ENCODE assay signal across 13 mouse cellular contexts in the genomic region with DNA sequence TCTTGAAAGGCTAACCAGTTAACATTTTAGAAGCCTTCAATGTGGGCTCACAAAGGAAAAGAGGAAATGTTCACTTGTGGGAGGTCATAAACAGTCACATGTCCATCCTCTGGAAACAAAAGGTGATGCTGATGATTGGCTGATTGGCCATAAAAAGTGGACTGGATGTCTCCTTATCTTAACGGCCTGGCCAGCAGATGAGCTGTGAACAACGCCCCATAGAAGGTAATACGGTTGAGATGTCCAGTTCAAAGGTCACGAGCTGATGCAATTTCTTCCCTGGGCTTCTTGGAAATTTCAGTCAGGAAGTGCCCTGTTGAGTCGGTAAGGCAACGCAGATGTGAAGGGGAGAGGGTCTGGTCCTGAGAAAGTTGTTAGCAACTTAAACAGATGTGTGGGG. TPM values are rescaled to one million over a fixed set of nuclear protein-coding genes. Genes with fewer than 3 reads are reported as not detected.
A peak's percentile ranks its signal among the peaks of the same experiment; 100 is the strongest.
DNase-seq lines count a peak whose midpoint lies in the region; ATAC-seq and TF ChIP-seq lines count a peak whose summit lies in the region.
"Had no signal": no experiment of that assay in that cellular context is flagged by ENCODE, and none has a peak within 500 bp of the region (broad histone marks: within the 10 kb centered on the region; RNA-seq: fewer than 3 reads in every experiment).

No protein-coding gene starts in this region.

- 29% methylated on average over 6 of the region's 6 CpGs for WGBS in liver, embryonic 13.5 days (ENCODE audit: insufficient replicate concordance)
- 31% methylated on average over 6 of the region's 6 CpGs for WGBS in cerebellum, adult 2 months

- peak overlapping the region; percentile 18 for H3K27ac ChIP-seq in MEL (ENCODE audit: control insufficient read depth, low read depth, low read length)
- 0 out of 2 replicates have a peak overlapping the region, but pooled peaks have one; percentile 10 for H3K27ac ChIP-seq in liver, embryonic 13.5 days
- no peak overlapping the region for H3K27ac ChIP-seq in cerebellum, adult 2 months (ENCODE audit: insufficient read depth, low read length)
- H3K27ac ChIP-seq: embryonic facial prominence, embryonic 12.5 days; heart, embryonic 15.5 days; kidney, postnatal 0 days; macrophage had no signal

- no peak overlapping the region for H3K4me2 ChIP-seq in liver, embryonic 13.5 days
- H3K4me2 ChIP-seq: embryonic facial prominence, embryonic 12.5 days; heart, embryonic 15.5 days had no signal

- H3K36me3 ChIP-seq in MEL (ENCODE audit: control insufficient read depth in 1 of 2, insufficient read depth in 2 of 2, low read length in 2 of 2): peaks cover 0 to 18% of the 10 kb centered on the region in 2 experiments; a peak in 2 of 4 replicates
- no peaks in the 10 kb centered on the region for H3K36me3 ChIP-seq in liver, embryonic 13.5 days
- H3K36me3 ChIP-seq: embryonic facial prominence, embryonic 12.5 days; heart, embryonic 15.5 days had no signal

- TF ChIP-seq EP300 in MEL (IDR thresholded peaks at IDR 0.05; ENCODE audit: low read depth in 1 of 2, low read length in 2 of 2): peak in 1 of 2 experiments; percentile 29; a peak in 3 of 4 replicates

- H3K27me3 ChIP-seq in MEL (ENCODE audit: control insufficient read depth in 1 of 2, insufficient read depth in 2 of 2, low read length in 2 of 2): no peaks in the 10 kb centered on the region
- no peaks in the 10 kb centered on the region for H3K27me3 ChIP-seq in liver, embryonic 13.5 days
- H3K27me3 ChIP-seq in cerebellum, adult 2 months (ENCODE audit: control insufficient read depth, insufficient read depth, low read length): no peaks in the 10 kb centered on the region
- H3K27me3 ChIP-seq: embryonic facial prominence, embryonic 12.5 days; heart, embryonic 15.5 days had no signal

- peak overlapping the region; percentile 24 for H3K9ac ChIP-seq in MEL (ENCODE audit: control insufficient read depth, low read depth, low read length, poor library complexity, severe bottlenecking)
- no peak overlapping the region for H3K9ac ChIP-seq in liver, embryonic 13.5 days
- H3K9ac ChIP-seq: embryonic facial prominence, embryonic 12.5 days; heart, embryonic 15.5 days had no signal

- peak; percentile 56 for DNase-seq in kidney, adult 11 months
- no peak for DNase-seq in kidney, postnatal 4 days
- DNase-seq in MEL (ENCODE audit: low read depth, low spot score): peak; percentile 56
- no peak for DNase-seq in liver, embryonic 13.5 days
- DNase-seq in gastrocnemius, postnatal 4 days (ENCODE audit: low spot score in 2 of 2): no peak
- DNase-seq in cerebellum, adult 2 months: no peak
- no peak for DNase-seq in gastrocnemius, adult 8-10 months (ENCODE audit: low spot score in 2 of 2)
- DNase-seq: left cerebral cortex, postnatal 4 days had no signal

- no peak for TF ChIP-seq RAD21 in MEL (IDR thresholded peaks at IDR 0.05; ENCODE audit: low read depth, low read length)

- peak; percentile 71 for ATAC-seq in granulocyte monocyte progenitor cell, adult 5-6 weeks (replicated peaks; ENCODE audit: poor library complexity, severe bottlenecking)
- no peak for ATAC-seq in liver, embryonic 13.5 days (ENCODE audit: low read depth)

- peak overlapping the region; percentile 30 to 32; a peak in 3 of 4 replicates for H3K4me3 ChIP-seq in MEL (ENCODE audit: control insufficient read depth in 1 of 2, insufficient read depth in 1 of 2, low read depth in 2 of 2, low read length in 2 of 2)
- no peak overlapping the region for H3K4me3 ChIP-seq in liver, embryonic 13.5 days (replicated peaks)
- no peak overlapping the region for H3K4me3 ChIP-seq in cerebellum, adult 2 months (replicated peaks; ENCODE audit: insufficient read depth, low read depth, low read length)
- H3K4me3 ChIP-seq: embryonic facial prominence, embryonic 12.5 days; heart, embryonic 15.5 days had no signal

- H3K79me2 ChIP-seq in MEL (ENCODE audit: control insufficient read depth, insufficient read depth, low read length, poor library complexity): no peaks in the 10 kb centered on the region

- peaks cover 6 to 19% of the 10 kb centered on the region in 2 experiments for H3K4me1 ChIP-seq in MEL (ENCODE audit: control insufficient read depth in 1 of 2, insufficient read depth in 2 of 2, low read length in 2 of 2)
- H3K4me1 ChIP-seq in liver, embryonic 13.5 days (replicated peaks): peaks cover 53% of the 10 kb centered on the region
- H3K4me1 ChIP-seq in cerebellum, adult 2 months (ENCODE audit: control insufficient read depth, insufficient read depth, low read length): no peaks in the 10 kb centered on the region

- TF ChIP-seq CTCF in MEL (IDR thresholded peaks at IDR 0.05 in 2 of 3, conservative IDR thresholded peaks at IDR 0.05 in 1 of 3; ENCODE audit: control insufficient read depth in 1 of 3, insufficient read depth in 1 of 3, low read depth in 2 of 3, low read length in 3 of 3, poor library complexity in 1 of 3, severe bottlenecking in 1 of 3): no peak
- no peak for TF ChIP-seq CTCF in cerebellum, adult 2 months (IDR thresholded peaks at IDR 0.05; ENCODE audit: borderline replicate concordance, insufficient read depth, low read depth, low read length)

- TF ChIP-seq POLR2A in MEL (IDR thresholded peaks at IDR 0.05; ENCODE audit: control insufficient read depth in 1 of 2, insufficient read depth in 1 of 2, low read depth in 1 of 2, low read length in 2 of 2, poor library complexity in 1 of 2): no peak
- TF ChIP-seq POLR2A in cerebellum, adult 2 months (IDR thresholded peaks at IDR 0.05; ENCODE audit: borderline replicate concordance, insufficient read depth, low read length): no peak

- no peaks in the 10 kb centered on the region for H3K9me3 ChIP-seq in MEL (replicated peaks; ENCODE audit: insufficient read depth, low read length)
- H3K9me3 ChIP-seq in liver, embryonic 13.5 days (replicated peaks): 0 out of 2 replicates have a peak, but pooled peaks cover 6% of the 10 kb centered on the region
- H3K9me3 ChIP-seq: embryonic facial prominence, embryonic 12.5 days; heart, embryonic 15.5 days had no signal

TF ChIP-seq in MEL, 35 proteins besides CTCF, POLR2A, EP300 and RAD21:
- peak; percentile 30; the same call in 1 of the 2 replicates for TF ChIP-seq GATA1 (IDR thresholded peaks at IDR 0.05; ENCODE audit: low read depth, low read length)
- no peak for TF ChIP-seq MEF2A (IDR thresholded peaks at IDR 0.05; ENCODE audit: extremely low read depth, insufficient replicate concordance, low read depth, low read length, poor library complexity, severe bottlenecking)
- no peak for TF ChIP-seq UBTF (IDR thresholded peaks at IDR 0.05; ENCODE audit: borderline replicate concordance, insufficient read depth, low read depth, low read length)
- TF ChIP-seq POLR2AphosphoS2 (IDR thresholded peaks at IDR 0.05; ENCODE audit: low read length): no peak
- TF ChIP-seq ELF1 (IDR thresholded peaks at IDR 0.05; ENCODE audit: low read depth, low read length): 0 out of 2 replicates have a peak, but pooled peaks have one; percentile 23
- TF ChIP-seq NELFE (IDR thresholded peaks at IDR 0.05; ENCODE audit: low read depth, low read length): no peak
- no peak for TF ChIP-seq TAL1 (IDR thresholded peaks at IDR 0.05; ENCODE audit: low read length)
- no peak for TF ChIP-seq BHLHE40 (IDR thresholded peaks at IDR 0.05; ENCODE audit: borderline replicate concordance, low read depth, low read length)
- TF ChIP-seq TCF12 (IDR thresholded peaks at IDR 0.05; ENCODE audit: low read depth, low read length): no peak
- 0 out of 2 replicates have a peak, but pooled peaks have one; percentile 24 for TF ChIP-seq MYB (IDR thresholded peaks at IDR 0.05; ENCODE audit: low read depth, low read length)
- no peak for TF ChIP-seq RCOR1 (IDR thresholded peaks at IDR 0.05; ENCODE audit: low read depth, low read length)
- no peak for TF ChIP-seq MAFK (IDR thresholded peaks at IDR 0.05; ENCODE audit: borderline replicate concordance, low read depth, low read length)
- TF ChIP-seq MAX (IDR thresholded peaks at IDR 0.05; ENCODE audit: low read length): 0 out of 2 replicates have a peak, but pooled peaks have one; percentile 36
- no peak for TF ChIP-seq KAT2A (conservative IDR thresholded peaks at IDR 0.05; ENCODE audit: low read depth, low read length)
- no peak for TF ChIP-seq ZMIZ1 (IDR thresholded peaks at IDR 0.05; ENCODE audit: low read depth, low read length)
- no peak for TF ChIP-seq MAZ (IDR thresholded peaks at IDR 0.05; ENCODE audit: low read depth, low read length)
- no peak for TF ChIP-seq JUND (IDR thresholded peaks at IDR 0.05; ENCODE audit: low read depth, low read length)
- no peak for TF ChIP-seq ZKSCAN1 (IDR thresholded peaks at IDR 0.05; ENCODE audit: low read depth, low read length)
- no peak for TF ChIP-seq GABPA (IDR thresholded peaks at IDR 0.05; ENCODE audit: low read depth, low read length)
- TF ChIP-seq USF1 (IDR thresholded peaks at IDR 0.05; ENCODE audit: low read depth, low read length): peak; percentile 84
- peak in 1 of 2 experiments; percentile 50; a peak in 1 of 4 replicates for TF ChIP-seq USF2 (IDR thresholded peaks at IDR 0.05; ENCODE audit: borderline replicate concordance in 1 of 2, insufficient read depth in 1 of 2, low read depth in 1 of 2, low read length in 2 of 2)
- no peak for TF ChIP-seq CHD2 (IDR thresholded peaks at IDR 0.05; ENCODE audit: low read length)
- TF ChIP-seq ZNF384 (IDR thresholded peaks at IDR 0.05; ENCODE audit: low read depth, low read length): no peak
- no peak; the same call in 1 of the 2 replicates for TF ChIP-seq MYC (IDR thresholded peaks at IDR 0.05; ENCODE audit: low read depth, low read length)
- no peak; the same call in 1 of the 2 replicates for TF ChIP-seq MXI1 (IDR thresholded peaks at IDR 0.05; ENCODE audit: low read depth, low read length)
- no peak for TF ChIP-seq E2F4 (IDR thresholded peaks at IDR 0.05; ENCODE audit: borderline replicate concordance, low read depth, low read length)
- no peak for TF ChIP-seq TBP (IDR thresholded peaks at IDR 0.05; ENCODE audit: low read depth, low read length)
- TF ChIP-seq HCFC1 (IDR thresholded peaks at IDR 0.05; ENCODE audit: low read depth, low read length): 0 out of 2 replicates have a peak, but pooled peaks have one; percentile 11

RNA-seq across cellular contexts. Expression of gene Bmp2k, which starts 28.9 kb away (rescaled TPM):
- total RNA-seq in MEL (2012; rRNA removed): 10.8 and 11.2 TPM in 2 replicates
- 10 to 100 TPM in 1 of 2 experiments, not detected in 1; 16.3 TPM for polyA plus RNA-seq in MEL (2012; ENCODE audit: insufficient read depth in 1 of 2, insufficient read length in 2 of 2, low read depth in 1 of 2, low replicate concordance in 2 of 2, missing spikeins in 1 of 2)
- 23.5 and 25.2 TPM in 2 replicates for total RNA-seq in granulocyte monocyte progenitor cell, adult 5-6 weeks (2014; fragmentation: Nextera tagmentation)
- 16.2 and 18.1 TPM in 2 replicates for total RNA-seq in granulocyte monocyte progenitor cell, adult 5-6 weeks (2017)
- 34.7 and 39.3 TPM in 2 replicates for polyA plus RNA-seq in liver, embryonic 13.5 days (2015; fragmentation: Nextera tagmentation; extraction: Ambion mirVana)
- total RNA-seq in gastrocnemius, postnatal 4 days (2021): 10 to 100 TPM; 15.5 to 16.8 TPM
- polyA plus RNA-seq in cerebellum, adult 2 months (2012; rRNA removed): 10.3 and 11.4 TPM in 2 replicates
- total RNA-seq in gastrocnemius, adult 8-10 months (2022): 10 to 100 TPM; 11.8 to 14.4 (median 13.5) TPM

Comparison
In these comparisons a context has a peak if more than half of its experiments do, and no peak if none do; other contexts are left out.
1. DNase-seq: peak in kidney, adult 11 months (single experiment) and MEL (single experiment); none in kidney, postnatal 4 days (0 of 2), liver, embryonic 13.5 days (single experiment), gastrocnemius, postnatal 4 days (0 of 2), cerebellum, adult 2 months (0 of 2) and gastrocnemius, adult 8-10 months (0 of 2).
2. H3K4me3 ChIP-seq: peak in MEL (2 of 2); none in liver, embryonic 13.5 days (single experiment) and cerebellum, adult 2 months (single experiment).